ENCODE assay signal across 22 mouse cellular contexts in genomic region chr16:30544693-30545092, GRCm38 (mm10).
"Had no signal": no experiment of that assay in that cellular context is flagged by ENCODE, and none has a peak within 500 bp of the region (broad histone marks: within the 10 kb centered on the region; RNA-seq: fewer than 3 reads in every experiment).

No protein-coding gene starts in this region.

- DNase-seq: forebrain, postnatal 0 days; gastrocnemius, postnatal 25 days; heart, adult 18-20 months; heart, postnatal 10 days; heart, postnatal 4 days; kidney, adult 18-20 months; kidney, adult 9 months; kidney, postnatal 14 days; kidney, postnatal 36 days; layer of hippocampus, adult 9-11 months; layer of hippocampus, postnatal 36 days; left cerebral cortex, postnatal 4 days had no signal

- H3K4me3 ChIP-seq: heart, embryonic 10.5 days; heart, embryonic 12.5 days; hindbrain, embryonic 13.5 days; hindbrain, embryonic 15.5 days; kidney, embryonic 15.5 days; limb, embryonic 13.5 days; limb, embryonic 15.5 days had no signal

- ATAC-seq: forebrain, postnatal 0 days; hindbrain, postnatal 0 days; intestine, postnatal 0 days had no signal

- H3K27me3 ChIP-seq: heart, embryonic 12.5 days; hindbrain, embryonic 13.5 days; hindbrain, embryonic 15.5 days; kidney, embryonic 15.5 days; limb, embryonic 13.5 days; limb, embryonic 15.5 days had no signal

- H3K27ac ChIP-seq: heart, embryonic 10.5 days; hindbrain, embryonic 13.5 days; hindbrain, embryonic 15.5 days; hindbrain, postnatal 0 days; kidney, embryonic 15.5 days; kidney, postnatal 0 days; limb, embryonic 13.5 days; limb, embryonic 15.5 days had no signal

- H3K9me3 ChIP-seq: heart, embryonic 10.5 days; hindbrain, embryonic 13.5 days; hindbrain, embryonic 15.5 days; kidney, embryonic 15.5 days; limb, embryonic 15.5 days had no signal

- H3K4me2 ChIP-seq: heart, embryonic 12.5 days; hindbrain, embryonic 13.5 days; hindbrain, embryonic 15.5 days; kidney, embryonic 15.5 days; limb, embryonic 13.5 days; limb, embryonic 15.5 days had no signal

- H3K9ac ChIP-seq: forebrain, postnatal 0 days; heart, embryonic 12.5 days; hindbrain, embryonic 13.5 days; hindbrain, embryonic 15.5 days; kidney, embryonic 15.5 days; limb, embryonic 13.5 days; limb, embryonic 15.5 days had no signal
